Mouse (Mus musculus): ENCODE results near the gene Unc13a. TPM values are rescaled to one million over a fixed set of nuclear protein-coding genes. Genes with fewer than 3 reads are reported as not detected.
A peak's percentile ranks its signal among the peaks of the same experiment; 100 is the strongest.

The Unc13a gene
- polyA plus RNA-seq, 1 experiment = not detected

DNA sequence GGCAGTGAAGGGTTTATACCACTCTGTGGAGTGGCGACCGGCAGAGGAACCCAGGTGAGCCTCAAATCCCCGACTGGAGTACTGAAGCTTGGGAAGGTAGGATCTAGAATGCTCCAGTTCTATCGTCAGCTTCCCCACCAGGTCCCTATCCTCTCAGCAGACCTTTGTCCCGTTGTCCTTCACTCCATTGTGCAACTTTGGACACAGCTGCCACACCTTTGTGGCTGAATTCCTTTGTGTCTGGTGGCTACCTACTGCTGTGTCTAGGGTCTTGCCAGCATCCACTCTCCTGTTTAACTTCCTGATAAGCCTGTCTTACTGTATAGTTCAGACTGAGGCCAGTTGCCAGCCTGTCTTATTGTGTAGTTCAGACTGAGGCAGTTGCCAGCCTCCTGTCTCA lies 59.4 kb downstream of the Unc13a start:
- WGBS = 20% methylated on average over 5 of the region's 5 CpGs
- no peak for TF ChIP-seq POLR2A (IDR thresholded peaks at IDR 0.05; ENCODE audit: borderline replicate concordance, control insufficient read depth, low read depth, low read length)
- no peak for TF ChIP-seq CTCF (IDR thresholded peaks at IDR 0.05; ENCODE audit: control insufficient read depth, insufficient read depth, low read length)
- no peak overlapping the region for H3K27ac ChIP-seq (ENCODE audit: control insufficient read depth, insufficient read depth, low read depth, low read length, poor library complexity)

DNA sequence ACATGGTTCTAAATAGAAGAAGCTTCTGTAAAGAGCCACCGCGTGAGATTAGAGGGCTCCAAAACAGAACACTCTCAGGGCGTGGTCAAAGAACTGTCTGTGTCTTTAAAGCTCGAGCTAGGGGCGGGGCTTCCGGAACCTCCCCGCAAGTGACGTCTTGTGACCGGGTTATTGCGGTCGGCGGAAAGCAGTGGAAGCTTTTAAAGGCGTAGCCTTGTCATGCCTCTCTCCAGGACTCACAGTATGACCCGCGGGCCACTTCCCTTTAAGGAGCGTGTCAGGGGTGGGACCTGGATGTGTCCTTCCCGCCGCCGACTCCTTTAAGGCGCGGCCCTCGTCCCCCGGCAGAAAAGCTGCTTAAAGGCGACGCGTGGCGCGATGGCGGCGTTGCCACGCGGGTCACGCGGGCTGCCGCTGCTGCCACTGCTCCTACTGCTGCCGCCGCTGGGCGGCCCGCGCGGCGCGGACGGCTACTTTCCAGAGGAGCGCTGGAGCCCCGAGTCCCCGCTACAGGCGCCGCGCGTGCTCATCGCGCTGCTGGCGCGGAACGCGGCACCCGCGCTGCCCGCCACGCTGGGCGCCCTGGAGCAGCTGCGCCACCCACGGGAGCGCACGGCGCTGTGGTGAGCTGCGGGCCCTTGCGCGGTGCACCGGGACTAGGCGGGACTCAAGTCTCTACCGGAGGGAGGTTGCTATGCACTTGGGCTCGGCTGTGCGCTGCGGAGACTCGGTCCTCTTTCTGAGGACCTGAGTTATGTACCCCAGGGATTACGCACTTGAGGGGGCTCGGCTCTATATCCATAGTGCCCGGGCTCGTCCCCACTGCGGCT lies 60.5 kb downstream of the Unc13a start, which contains the start of gene Colgalt1:
TSS of gene Colgalt1 (plus strand) at position 177 of the 830 bp plus-strand sequence.
- Histone ChIP-seq H3K4me3 (replicated peaks; ENCODE audit: control insufficient read depth, low read depth, low read length) (peak within 1 kb of the TSS; percentile 86), H3K27ac (ENCODE audit: control insufficient read depth, insufficient read depth, low read depth, low read length, poor library complexity) (peak within 1 kb of the TSS; percentile 94), H3K4me1 (ENCODE audit: control insufficient read depth, insufficient read depth, low read length) (peaks cover 12% of the 10 kb centered on the region)
- WGBS = under 1% methylated on average over 82 of the region's 82 CpGs
- TF ChIP-seq CTCF (IDR thresholded peaks at IDR 0.05; ENCODE audit: control insufficient read depth, insufficient read depth, low read length) (no peak), POLR2A (IDR thresholded peaks at IDR 0.05; ENCODE audit: borderline replicate concordance, control insufficient read depth, low read depth, low read length) (peak; percentile 71; the same call in 1 of the 2 replicates)

More for the DNA sequence above, 59.4 kb downstream of the Unc13a start:
- peak overlapping the region; percentile 86 for H3K4me3 ChIP-seq (replicated peaks; ENCODE audit: control insufficient read depth, low read depth, low read length)
- peaks cover 12% of the 10 kb centered on the region for H3K4me1 ChIP-seq (ENCODE audit: control insufficient read depth, insufficient read depth, low read length)

DNA sequence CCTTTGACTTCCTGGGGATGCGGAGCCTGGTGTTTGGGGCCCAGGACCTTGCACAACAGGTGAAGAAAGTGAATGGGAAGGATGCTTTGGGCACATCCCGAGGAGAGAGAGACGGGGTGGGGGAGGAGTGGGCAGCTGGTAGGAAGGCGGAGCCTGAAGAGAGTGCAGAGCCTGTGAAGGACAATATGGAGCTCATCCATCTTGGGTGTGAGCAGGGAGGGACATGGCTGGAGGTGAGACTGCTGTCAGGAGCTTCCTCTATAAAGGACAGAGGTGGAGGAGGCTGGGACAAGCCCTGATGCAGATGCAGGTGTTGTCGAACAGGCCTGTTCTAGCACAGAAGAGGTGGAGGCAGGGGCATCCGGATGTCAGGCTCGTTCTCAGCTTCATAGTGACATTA lies 67.5 kb downstream of the Unc13a start:
- WGBS = 75% methylated on average over 7 of the region's 7 CpGs
- no peak overlapping the region for H3K4me3 ChIP-seq (replicated peaks; ENCODE audit: control insufficient read depth, low read depth, low read length)
- no peaks in the 10 kb centered on the region for H3K4me1 ChIP-seq (ENCODE audit: control insufficient read depth, insufficient read depth, low read length)
- no peak overlapping the region for H3K27ac ChIP-seq (ENCODE audit: control insufficient read depth, insufficient read depth, low read depth, low read length, poor library complexity)
- TF ChIP-seq CTCF (IDR thresholded peaks at IDR 0.05; ENCODE audit: control insufficient read depth, insufficient read depth, low read length) (no peak), POLR2A (IDR thresholded peaks at IDR 0.05; ENCODE audit: borderline replicate concordance, control insufficient read depth, low read depth, low read length) (no peak)

DNA sequence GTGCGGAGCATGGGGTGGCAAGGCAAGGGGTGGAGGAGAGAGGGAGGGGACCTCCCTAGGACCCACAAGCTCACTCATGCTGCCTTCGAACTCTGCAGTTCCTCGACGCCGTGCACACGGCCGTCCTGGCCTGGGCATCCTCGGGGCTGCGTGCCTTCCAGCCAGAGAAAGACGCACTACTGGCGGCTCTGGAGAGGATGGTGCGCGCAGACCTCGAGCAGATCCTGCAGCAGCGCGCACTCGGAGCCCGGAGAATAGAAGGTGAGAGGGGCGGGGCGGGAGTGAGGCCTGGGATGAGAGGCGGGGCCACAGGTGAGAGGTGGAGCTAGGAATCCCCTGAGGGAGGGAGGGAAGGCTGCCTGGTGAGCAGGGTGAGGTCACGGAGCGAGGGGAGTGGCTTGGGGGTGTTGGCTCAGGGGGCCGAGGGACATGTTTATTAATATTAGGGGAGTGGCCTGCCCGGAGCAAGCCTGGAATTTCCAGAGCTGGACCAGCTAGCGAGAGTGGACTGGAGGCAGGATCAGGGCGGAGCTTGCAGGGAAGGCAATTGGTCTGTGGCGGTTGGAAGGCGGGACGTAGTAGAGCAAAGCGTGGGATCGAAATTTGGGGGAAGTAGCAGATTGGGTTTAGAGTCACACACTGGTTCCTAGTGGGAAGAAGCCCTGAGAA lies 68.8 kb downstream of the Unc13a start:
- 17% methylated on average over 32 of the region's 32 CpGs for WGBS
- no peak overlapping the region; the same call in 1 of the 2 replicates for H3K27ac ChIP-seq (ENCODE audit: control insufficient read depth, insufficient read depth, low read depth, low read length, poor library complexity)
- H3K4me1 ChIP-seq (ENCODE audit: control insufficient read depth, insufficient read depth, low read length) = no peaks in the 10 kb centered on the region
- H3K4me3 ChIP-seq (replicated peaks; ENCODE audit: control insufficient read depth, low read depth, low read length) = no peak overlapping the region
- TF ChIP-seq CTCF (IDR thresholded peaks at IDR 0.05; ENCODE audit: control insufficient read depth, insufficient read depth, low read length) (no peak), POLR2A (IDR thresholded peaks at IDR 0.05; ENCODE audit: borderline replicate concordance, control insufficient read depth, low read depth, low read length) (no peak)

DNA sequence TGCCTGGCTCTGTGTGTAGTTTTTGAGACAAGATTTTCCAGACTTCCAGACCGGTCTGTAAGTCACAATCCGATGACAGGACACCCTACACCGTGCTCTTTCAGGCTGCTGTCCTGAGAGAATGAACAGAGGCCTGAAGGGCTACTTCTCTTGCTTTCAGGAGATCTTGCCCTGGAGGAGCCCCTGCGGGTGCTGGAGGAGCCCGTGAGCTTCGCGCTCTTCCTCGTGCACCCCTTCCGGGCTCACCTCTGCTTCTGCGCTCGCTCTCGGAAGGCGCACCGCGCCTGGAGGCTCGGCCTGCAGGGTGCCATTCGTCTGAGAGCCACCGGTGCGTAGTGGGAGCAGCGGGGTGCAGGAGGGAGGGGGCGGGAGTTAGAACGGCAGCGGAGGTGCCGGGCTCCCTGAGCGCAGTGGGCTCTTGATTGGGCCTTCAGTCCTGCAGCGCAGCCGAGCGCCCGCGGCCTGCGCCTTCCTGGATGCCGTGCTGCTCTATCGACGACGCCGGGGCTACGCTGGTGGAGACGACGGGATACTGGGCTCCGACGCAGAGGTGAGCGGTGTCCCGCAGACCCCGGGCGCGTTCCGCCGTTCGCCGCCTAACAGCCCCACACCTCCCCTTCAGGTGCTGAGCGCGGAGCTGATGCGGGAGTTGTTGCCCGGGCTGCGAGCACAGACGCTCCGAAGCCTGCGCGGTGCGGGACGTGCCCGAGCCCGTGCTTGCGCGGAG lies 69.5 kb downstream of the Unc13a start:
- TF ChIP-seq CTCF (IDR thresholded peaks at IDR 0.05; ENCODE audit: control insufficient read depth, insufficient read depth, low read length) = no peak
- TF ChIP-seq POLR2A (IDR thresholded peaks at IDR 0.05; ENCODE audit: borderline replicate concordance, control insufficient read depth, low read depth, low read length) = no peak

DNA sequence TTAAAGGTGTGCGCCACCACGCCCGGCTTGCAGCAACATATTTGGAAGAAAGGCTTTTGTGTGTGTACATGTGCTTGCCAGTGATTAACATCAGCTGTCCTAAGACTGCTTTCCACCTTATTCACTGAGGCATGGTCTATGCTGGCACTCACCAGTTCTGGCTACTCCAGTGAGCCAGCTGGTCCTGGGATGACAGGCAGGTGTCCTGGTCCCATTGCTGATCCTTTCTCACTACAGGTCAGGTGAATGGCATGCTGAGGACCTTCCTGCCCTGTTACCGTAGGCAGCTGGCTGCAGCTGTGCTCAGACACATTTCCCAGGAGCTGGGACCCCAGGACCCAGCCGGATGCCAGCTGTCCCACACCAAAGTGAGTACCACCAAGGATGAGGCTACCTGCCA lies 72.7 kb downstream of the Unc13a start:
- Histone ChIP-seq H3K4me3 (replicated peaks; ENCODE audit: control insufficient read depth, low read depth, low read length) (peak overlapping the region; percentile 19), H3K27ac (ENCODE audit: control insufficient read depth, insufficient read depth, low read depth, low read length, poor library complexity) (no peak overlapping the region)
- WGBS = 84% methylated on average over 5 of the region's 5 CpGs

More for the DNA sequence above, 69.5 kb downstream of the Unc13a start:
- Histone ChIP-seq H3K4me1 (ENCODE audit: control insufficient read depth, insufficient read depth, low read length) (no peaks in the 10 kb centered on the region; the same call in 1 of the 2 replicates), H3K4me3 (replicated peaks; ENCODE audit: control insufficient read depth, low read depth, low read length) (no peak overlapping the region), H3K27ac (ENCODE audit: control insufficient read depth, insufficient read depth, low read depth, low read length, poor library complexity) (no peak overlapping the region; the same call in 1 of the 2 replicates)
- WGBS = 5% methylated on average over 65 of the region's 65 CpGs

DNA sequence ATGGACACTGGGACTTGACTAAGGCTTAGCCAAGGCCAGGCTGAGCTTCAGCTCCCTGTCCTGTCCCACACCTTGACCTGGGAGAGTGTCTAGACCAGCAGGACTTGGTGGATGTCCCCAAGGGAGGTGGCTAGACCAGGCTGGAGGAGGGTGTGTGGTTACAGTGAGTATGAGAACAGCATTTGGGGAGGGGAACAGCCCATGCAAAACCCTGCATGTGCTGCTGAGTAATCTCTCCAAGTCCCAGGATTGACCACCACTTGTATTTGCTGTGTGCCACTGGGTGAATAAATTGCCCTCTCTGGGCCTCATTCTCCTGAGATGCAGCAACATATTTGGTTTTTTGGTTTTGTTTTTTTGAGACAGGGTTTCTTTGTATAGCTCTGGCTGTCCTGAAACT lies 73.2 kb downstream of the Unc13a start:
- peaks cover 10% of the 10 kb centered on the region for H3K4me1 ChIP-seq (ENCODE audit: control insufficient read depth, insufficient read depth, low read length)
- TF ChIP-seq POLR2A (IDR thresholded peaks at IDR 0.05; ENCODE audit: borderline replicate concordance, control insufficient read depth, low read depth, low read length) = no peak
- TF ChIP-seq CTCF (IDR thresholded peaks at IDR 0.05; ENCODE audit: control insufficient read depth, insufficient read depth, low read length) = no peak
- peak overlapping the region; percentile 79; the same call in 1 of the 2 replicates for H3K27ac ChIP-seq (ENCODE audit: control insufficient read depth, insufficient read depth, low read depth, low read length, poor library complexity)
- peak overlapping the region; percentile 52 for H3K4me3 ChIP-seq (replicated peaks; ENCODE audit: control insufficient read depth, low read depth, low read length)

More for the DNA sequence above, 72.7 kb downstream of the Unc13a start:
- peaks cover 7% of the 10 kb centered on the region for H3K4me1 ChIP-seq (ENCODE audit: control insufficient read depth, insufficient read depth, low read length)
- TF ChIP-seq POLR2A (IDR thresholded peaks at IDR 0.05; ENCODE audit: borderline replicate concordance, control insufficient read depth, low read depth, low read length) (no peak), CTCF (IDR thresholded peaks at IDR 0.05; ENCODE audit: control insufficient read depth, insufficient read depth, low read length) (no peak)
